Mouse (Mus musculus) 3134 (cell line): ENCODE measurements around the gene Nfkbib.
A peak's percentile ranks its signal among the peaks of the same experiment; 100 is the strongest.

Experiments
- DNase-seq: peaks from one replicate; pipeline ENCODE4 v3.0.0-alpha.2; 2011; ENCODE audit warnings: low spot score; ENCODE audit not compliant: insufficient read length; ENCODE audit errors: extremely low read depth

Gene Nfkbib

GRCm38 (mm10) chr7:28720753-28721537 is 46.4 kb downstream of the Nfkbib start:
- no peak for DNase-seq

GRCm38 (mm10) chr7:28719650-28720049 is 47.7 kb downstream of the Nfkbib start:
- DNase-seq, result no peak

- no peak for DNase-seq
Observed at GRCm38 (mm10) chr7:28719159-28719558, 48.2 kb downstream of the Nfkbib start.

GRCm38 (mm10) chr7:28717726-28718125 is 49.6 kb downstream of the Nfkbib start:
- DNase-seq, result no peak

GRCm38 (mm10) chr7:28716590-28717281 is 50.6 kb downstream of the Nfkbib start, which contains the start of gene Fbxo17:
TSS of gene Fbxo17 (plus strand) at chr7:28716804.
- DNase-seq, result peak; percentile 82

GRCm38 (mm10) chr7:28715598-28715997 is 51.7 kb downstream of the Nfkbib start:
- DNase-seq, result no peak

GRCm38 (mm10) chr7:28714667-28715066 is 52.6 kb downstream of the Nfkbib start:
- DNase-seq, result no peak

- DNase-seq, result no peak
Observed at GRCm38 (mm10) chr7:28710962-28711361, 56.4 kb downstream of the Nfkbib start.

- DNase-seq, result no peak
Observed at GRCm38 (mm10) chr7:28709454-28709853, 57.9 kb downstream of the Nfkbib start.
